Mouse (Mus musculus) intestine, embryonic 14.5 days (tissue): Measurements from ENCODE around the gene Acap2. TPM values are rescaled to one million over a fixed set of nuclear protein-coding genes. Genes with fewer than 3 reads are reported as not detected.

Source experiments
- ATAC-seq: fragments of 200-750 bp; cut with Nextera tagmentation; replicated peaks from 2 replicates; pipeline ENCODE4 v1.8.0; 2017; ENCODE audit warnings: low read depth, moderate number of reproducible peaks, moderate TSS enrichment, moderate library complexity; ENCODE audit not compliant: low FRiP score, low TSS enrichment
- DNase-seq: peaks from one replicate; pipeline ENCODE4 v3.0.0-alpha.2; 2018; ENCODE audit warnings: low spot score
- H3K27ac ChIP-seq: fragments of 300-500 bp; sonication (generic); 2 replicates; pipeline ENCODE4 v1.5.1; 2014; ENCODE audit warnings: low read depth, mild to moderate bottlenecking, control low read depth
- H3K27me3 ChIP-seq: fragments of 300-500 bp; sonication (generic); replicated peaks from 2 replicates; pipeline ENCODE4 v1.6.1; 2014; ENCODE audit warnings: low read length, control low read depth; ENCODE audit not compliant: control insufficient read depth, insufficient read depth
- H3K36me3 ChIP-seq: fragments of 300-500 bp; sonication (generic); 2 replicates; pipeline ENCODE4 v1.6.1; 2014; ENCODE audit warnings: low read length, control low read depth; ENCODE audit not compliant: control insufficient read depth, insufficient read depth
- H3K4me1 ChIP-seq: fragments of 300-500 bp; sonication (generic); replicated peaks from 2 replicates; pipeline ENCODE4 v1.6.1; 2014; ENCODE audit warnings: low read length, control low read depth, mixed read lengths; ENCODE audit not compliant: control insufficient read depth, insufficient read depth
- H3K4me2 ChIP-seq: fragments of 300-500 bp; sonication (generic); 2 replicates; pipeline ENCODE4 v1.6.1; 2014; ENCODE audit warnings: low read length
- H3K4me3 ChIP-seq: fragments of 300-500 bp; sonication (generic); 2 replicates; pipeline ENCODE4 v1.5.1; 2014; ENCODE audit warnings: low read depth, low read length, control low read depth, mixed read lengths
- H3K9ac ChIP-seq: fragments of 300-500 bp; sonication (generic); 2 replicates; pipeline ENCODE4 v1.6.1; 2014; ENCODE audit warnings: mild to moderate bottlenecking, low read length
- H3K9me3 ChIP-seq: fragments of 300-500 bp; sonication (generic); 2 replicates; pipeline ENCODE4 v1.6.1; 2016; ENCODE audit warnings: low read length, control low read depth; ENCODE audit not compliant: control insufficient read depth
- WGBS: fragments of 180-500 bp; shearing (Covaris S2); extraction: QIAGEN DNeasy Blood & Tissue Kit; methylation state at CpG from one replicate; pipeline ENCODE4 v1.1.7; 2014; 5-methylcytosine and 5-hydroxymethylcytosine counted together
- polyA plus RNA-seq: library from polyadenylated mRNA; unstranded; fragments of >200 nt; fragmentation: Nextera tagmentation; extraction: Ambion mirVana; gene quantifications from 2 replicates; pipeline ENCODE4 v1.2.1, GENCODE M21; 2014

Acap2 gene
- polyA plus RNA-seq, result 24.6 and 27.3 TPM in 2 replicates

DNA sequence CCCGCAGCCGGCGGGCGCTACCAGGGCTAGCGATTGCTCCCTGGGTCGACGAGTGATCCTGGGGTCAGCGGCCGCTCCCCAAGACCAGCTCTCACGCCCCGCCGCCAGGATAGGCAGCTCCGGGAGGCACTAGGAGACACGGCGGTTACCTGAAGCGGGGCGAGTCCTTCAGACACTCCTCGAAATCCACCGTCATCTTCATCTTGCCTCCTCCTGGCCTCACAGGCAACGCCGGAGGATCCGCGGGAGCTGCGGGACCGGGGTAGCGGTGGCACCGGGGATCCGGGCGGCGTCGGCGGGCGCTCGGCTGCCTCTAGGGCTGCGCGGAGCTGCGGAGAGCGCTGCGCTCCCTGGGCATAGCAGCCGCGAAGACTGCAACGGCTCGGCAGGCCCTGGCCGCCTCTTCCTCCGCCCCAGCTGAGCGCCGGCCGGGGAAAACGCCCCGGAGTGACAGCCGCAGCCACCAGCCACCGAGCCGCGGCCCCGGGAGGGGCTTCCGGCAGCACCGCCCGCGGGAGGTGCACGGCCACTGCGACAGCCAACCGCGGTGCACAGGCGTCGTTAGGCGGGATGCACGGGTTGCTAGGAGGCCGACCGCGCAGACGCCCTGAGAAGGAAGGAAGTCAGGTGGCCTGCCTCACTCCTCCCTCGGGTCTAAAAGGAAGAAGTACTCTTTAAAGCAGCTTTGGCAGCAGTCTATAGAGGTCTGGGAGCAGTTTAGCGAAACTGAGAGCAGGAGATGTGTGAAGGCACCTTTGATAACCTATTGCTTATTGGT, at the start of gene Acap2:
TSS of gene Acap2 (minus strand) at position 456 of the 778 bp plus-strand sequence.
- ATAC-seq, result peak; percentile 99
- WGBS, result under 1% methylated on average over 73 of the region's 73 CpGs
- no peaks in the 10 kb centered on the region for H3K9me3 ChIP-seq

GRCm38 (mm10) chr16:31249401-31249800, 48.4 kb upstream of the Acap2 start:
- Histone ChIP-seq H3K9ac (no peak overlapping the region), H3K4me1 (no peaks in the 10 kb centered on the region), H3K9me3 (no peaks in the 10 kb centered on the region), H3K27me3 (no peaks in the 10 kb centered on the region), H3K4me3 (no peak overlapping the region), H3K4me2 (no peak overlapping the region), H3K27ac (no peak overlapping the region), H3K36me3 (peaks cover 19% of the 10 kb centered on the region)
- ATAC-seq, result no peak
- DNase-seq, result no peak
- WGBS, result 85% methylated on average over 3 of the region's 3 CpGs

More for the DNA sequence above, at the start of gene Acap2:
- Histone ChIP-seq H3K27me3 (no peaks in the 10 kb centered on the region), H3K4me3 (peak within 1 kb of the TSS; percentile 81), H3K36me3 (no peaks in the 10 kb centered on the region), H3K4me1 (peaks cover 11% of the 10 kb centered on the region), H3K9ac (peak within 1 kb of the TSS; percentile 88), H3K27ac (peak within 1 kb of the TSS; percentile 92), H3K4me2 (peak within 1 kb of the TSS; percentile 75)
- DNase-seq, result peak; percentile 94

DNA sequence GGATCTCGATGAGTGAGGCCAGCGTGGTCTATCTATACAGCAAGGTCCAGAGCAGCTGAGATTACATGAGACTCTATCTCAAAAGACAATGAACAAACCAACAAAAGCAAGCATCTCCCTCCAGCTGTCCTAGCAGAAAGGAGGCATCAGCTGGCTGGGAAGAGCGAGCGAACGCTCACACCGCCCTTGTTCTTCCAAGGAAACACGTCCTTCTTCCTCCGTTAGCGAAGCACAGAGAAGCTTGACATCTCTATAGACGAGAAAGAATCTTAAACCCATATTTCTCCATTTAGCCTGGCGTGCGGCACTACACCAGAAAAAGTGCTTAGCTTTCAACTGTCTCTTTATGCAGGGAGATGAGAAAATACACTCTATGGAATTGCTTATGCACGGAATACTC, 47.7 kb upstream of the Acap2 start:
- no peaks in the 10 kb centered on the region for H3K27me3 ChIP-seq
- ATAC-seq, result no peak
- H3K9me3 ChIP-seq, result no peaks in the 10 kb centered on the region
- no peak overlapping the region for H3K4me3 ChIP-seq
- no peak overlapping the region for H3K27ac ChIP-seq
- WGBS, result 89% methylated on average over 13 of the region's 13 CpGs
- no peak overlapping the region for H3K4me2 ChIP-seq
- H3K9ac ChIP-seq, result no peak overlapping the region
- DNase-seq, result no peak
- H3K4me1 ChIP-seq, result no peaks in the 10 kb centered on the region
- H3K36me3 ChIP-seq, result peaks cover 19% of the 10 kb centered on the region

DNA sequence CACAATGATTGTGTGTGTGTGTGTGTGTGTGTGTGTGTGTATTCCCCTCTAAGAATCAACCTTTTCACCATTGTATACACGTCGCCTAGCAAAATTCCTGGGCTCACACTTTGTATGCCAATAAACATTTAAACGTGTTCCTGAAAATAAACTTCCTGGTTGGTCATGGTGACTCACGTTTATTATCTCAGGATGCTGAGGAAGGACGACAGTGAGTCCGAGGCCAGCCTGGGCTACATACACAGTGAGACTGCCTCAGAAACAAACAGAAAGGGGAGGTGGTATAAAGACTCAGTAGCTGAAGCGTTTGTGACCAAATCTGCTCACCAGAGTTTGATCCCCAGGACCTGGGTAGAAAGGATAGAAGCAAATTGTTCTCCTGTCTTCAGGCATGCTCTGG, 46.4 kb upstream of the Acap2 start:
- H3K27me3 ChIP-seq, result no peaks in the 10 kb centered on the region
- peaks cover 13% of the 10 kb centered on the region for H3K36me3 ChIP-seq
- no peak for ATAC-seq
- H3K4me3 ChIP-seq, result no peak overlapping the region
- no peak overlapping the region for H3K4me2 ChIP-seq
- no peak overlapping the region for H3K27ac ChIP-seq
- H3K9ac ChIP-seq, result no peak overlapping the region
- DNase-seq, result no peak
- 69% methylated on average over 7 of the region's 7 CpGs for WGBS
- no peaks in the 10 kb centered on the region for H3K4me1 ChIP-seq
- no peaks in the 10 kb centered on the region for H3K9me3 ChIP-seq

DNA sequence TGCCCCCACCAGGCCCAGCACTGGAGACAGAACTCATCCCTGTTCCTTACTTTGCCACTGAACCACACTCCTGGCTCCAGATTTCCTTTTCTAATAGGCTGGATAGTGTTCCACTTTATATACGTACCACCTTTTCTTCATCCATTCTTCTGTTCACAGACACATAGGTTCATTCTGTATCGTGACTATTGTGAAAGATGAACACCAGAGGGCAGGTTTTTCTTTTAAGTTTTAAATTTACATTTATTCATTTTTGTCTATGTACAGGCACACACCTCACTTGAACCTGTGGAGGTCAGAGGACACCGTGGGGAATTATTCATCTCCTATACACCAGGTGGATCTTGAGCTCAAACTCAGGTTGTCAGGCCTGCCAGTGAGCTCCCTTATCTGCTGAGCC, 43.0 kb upstream of the Acap2 start:
- Histone ChIP-seq H3K27ac (no peak overlapping the region), H3K36me3 (no peaks in the 10 kb centered on the region), H3K27me3 (no peaks in the 10 kb centered on the region), H3K4me2 (no peak overlapping the region), H3K4me1 (no peaks in the 10 kb centered on the region), H3K9ac (no peak overlapping the region), H3K4me3 (no peak overlapping the region), H3K9me3 (no peaks in the 10 kb centered on the region)
- ATAC-seq, result no peak
- WGBS, result 72% methylated on average over 3 of the region's 3 CpGs
- DNase-seq, result no peak

GRCm38 (mm10) chr16:31241433-31241832, 40.4 kb upstream of the Acap2 start:
- ATAC-seq (no peak), DNase-seq (no peak)
- H3K9me3 ChIP-seq, result no peaks in the 10 kb centered on the region
- WGBS, result 86% methylated on average over 9 of the region's 9 CpGs
- H3K9ac ChIP-seq, result no peak overlapping the region
- no peaks in the 10 kb centered on the region for H3K4me1 ChIP-seq
- H3K36me3 ChIP-seq, result no peaks in the 10 kb centered on the region
- H3K27ac ChIP-seq, result no peak overlapping the region
- H3K4me3 ChIP-seq, result no peak overlapping the region
- H3K4me2 ChIP-seq, result no peak overlapping the region
- H3K27me3 ChIP-seq, result no peaks in the 10 kb centered on the region

DNA sequence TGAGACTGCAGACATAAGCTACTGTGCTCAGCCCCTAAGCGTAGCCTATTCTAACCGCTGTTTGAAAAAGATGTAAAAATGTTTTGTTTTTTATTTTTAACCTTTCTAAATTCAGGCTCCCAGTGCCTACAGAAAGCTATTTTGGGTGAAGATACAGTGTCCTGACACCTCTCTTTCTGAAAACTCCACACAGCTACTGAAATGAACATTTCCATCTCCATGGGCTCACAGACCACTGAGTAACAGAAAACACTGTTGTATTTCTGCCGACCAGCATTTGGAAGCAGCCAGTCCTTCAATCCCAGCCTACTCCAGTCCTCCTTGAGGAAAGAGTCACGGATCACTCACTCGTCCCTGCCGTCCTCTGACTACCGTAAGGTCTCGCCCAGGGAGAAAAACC, 39.5 kb upstream of the Acap2 start:
- H3K4me2 ChIP-seq, result no peak overlapping the region
- no peaks in the 10 kb centered on the region for H3K36me3 ChIP-seq
- no peaks in the 10 kb centered on the region for H3K9me3 ChIP-seq
- H3K9ac ChIP-seq, result no peak overlapping the region
- H3K27ac ChIP-seq, result no peak overlapping the region
- H3K27me3 ChIP-seq, result no peaks in the 10 kb centered on the region
- no peaks in the 10 kb centered on the region for H3K4me1 ChIP-seq
- 91% methylated on average over 8 of the region's 8 CpGs for WGBS
- no peak overlapping the region for H3K4me3 ChIP-seq
- no peak for ATAC-seq
- no peak for DNase-seq

DNA sequence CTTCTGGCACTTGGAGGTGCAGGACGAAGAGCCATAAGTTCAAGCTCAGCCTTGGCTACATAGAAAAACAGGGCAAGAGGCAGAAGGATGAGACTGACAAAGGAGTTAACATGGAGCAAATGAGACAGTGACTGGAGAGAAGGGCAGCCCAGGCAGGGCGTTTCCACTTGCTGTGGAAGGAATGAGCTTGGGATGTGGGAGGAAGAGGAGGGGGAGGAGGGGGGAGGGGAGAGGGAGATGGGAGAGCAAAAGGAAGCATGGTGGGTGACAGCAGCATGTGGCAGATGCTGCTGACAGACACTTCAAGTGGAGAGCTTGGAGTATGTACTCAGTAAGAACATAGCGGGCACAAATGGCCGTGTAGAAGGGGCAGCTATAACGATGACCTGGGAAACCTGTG, 37.2 kb upstream of the Acap2 start:
- no peak overlapping the region for H3K27ac ChIP-seq
- no peak overlapping the region for H3K4me3 ChIP-seq
- H3K9ac ChIP-seq, result no peak overlapping the region
- no peak for DNase-seq
- 74% methylated on average over 5 of the region's 5 CpGs for WGBS
- ATAC-seq, result no peak
- peaks cover 9% of the 10 kb centered on the region; the same call in 1 of the 2 replicates for H3K4me1 ChIP-seq
- H3K27me3 ChIP-seq, result no peaks in the 10 kb centered on the region
- no peaks in the 10 kb centered on the region for H3K36me3 ChIP-seq
- no peaks in the 10 kb centered on the region for H3K9me3 ChIP-seq
- no peak overlapping the region for H3K4me2 ChIP-seq
